Mouse (Mus musculus) retina, embryonic 14.5 days (tissue): ENCODE data around the gene Gm43518.

Experiments
- DNase-seq: peaks from one replicate; pipeline ENCODE4 v3.0.0-alpha.2; 2015; ENCODE audit warnings: low spot score

The Gm43518 gene

DNA sequence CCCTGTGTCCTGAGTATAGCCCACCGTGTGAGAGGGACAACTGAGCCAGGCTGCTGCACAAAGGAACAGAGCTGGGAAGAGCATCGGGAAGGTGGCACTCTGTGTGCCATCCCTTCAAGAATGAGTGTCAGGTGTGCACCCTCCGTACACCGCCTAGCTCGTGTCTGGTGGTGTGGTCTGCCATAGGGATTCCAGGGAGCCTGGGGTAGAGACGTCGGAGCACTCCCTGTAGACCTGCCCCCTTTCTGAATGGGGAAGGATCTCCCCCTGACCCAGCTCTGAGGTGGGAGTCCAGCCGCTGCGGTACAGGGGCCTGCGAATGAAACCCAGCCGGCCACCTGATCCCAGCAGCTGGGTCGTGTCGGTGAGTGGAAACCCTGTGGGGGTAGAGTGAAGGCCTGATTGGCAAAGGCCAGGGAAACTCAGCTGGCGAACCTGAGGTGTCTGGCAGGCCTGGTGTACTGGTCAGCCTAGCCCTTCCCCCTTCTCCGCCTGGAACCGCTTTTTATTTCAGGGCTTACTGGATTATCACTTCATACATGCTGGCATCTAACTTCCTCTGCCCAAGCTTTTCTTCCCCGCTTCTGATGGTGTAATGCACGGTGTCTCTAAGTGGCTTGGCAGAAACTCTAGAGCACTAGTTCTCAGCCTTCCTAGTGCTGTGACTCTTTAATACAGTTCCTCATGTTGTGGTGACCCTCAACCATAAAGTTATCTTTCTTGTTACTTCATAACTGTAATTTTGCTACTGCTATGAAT, 52.2 kb downstream of the Gm43518 start:
- DNase-seq: no peak

DNA sequence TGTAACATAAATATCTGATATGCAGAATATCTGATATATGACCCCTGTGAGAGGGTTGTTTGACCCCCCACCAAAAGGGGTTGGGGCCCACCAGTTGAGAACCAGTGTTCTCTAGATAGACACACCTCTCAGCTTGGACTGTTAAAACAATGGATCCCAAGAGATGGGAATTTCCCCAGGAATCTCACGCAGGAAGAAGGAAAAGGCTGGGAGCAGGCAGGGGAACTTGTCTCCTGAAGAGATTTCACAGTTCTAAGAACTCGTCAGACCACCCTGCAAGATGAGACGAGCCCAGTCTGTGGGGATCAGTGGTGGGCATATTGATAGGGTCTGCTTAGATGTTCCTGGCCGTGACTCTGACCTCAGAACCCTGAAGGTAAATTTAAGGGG, 52.8 kb downstream of the Gm43518 start:
- DNase-seq: no peak

DNA sequence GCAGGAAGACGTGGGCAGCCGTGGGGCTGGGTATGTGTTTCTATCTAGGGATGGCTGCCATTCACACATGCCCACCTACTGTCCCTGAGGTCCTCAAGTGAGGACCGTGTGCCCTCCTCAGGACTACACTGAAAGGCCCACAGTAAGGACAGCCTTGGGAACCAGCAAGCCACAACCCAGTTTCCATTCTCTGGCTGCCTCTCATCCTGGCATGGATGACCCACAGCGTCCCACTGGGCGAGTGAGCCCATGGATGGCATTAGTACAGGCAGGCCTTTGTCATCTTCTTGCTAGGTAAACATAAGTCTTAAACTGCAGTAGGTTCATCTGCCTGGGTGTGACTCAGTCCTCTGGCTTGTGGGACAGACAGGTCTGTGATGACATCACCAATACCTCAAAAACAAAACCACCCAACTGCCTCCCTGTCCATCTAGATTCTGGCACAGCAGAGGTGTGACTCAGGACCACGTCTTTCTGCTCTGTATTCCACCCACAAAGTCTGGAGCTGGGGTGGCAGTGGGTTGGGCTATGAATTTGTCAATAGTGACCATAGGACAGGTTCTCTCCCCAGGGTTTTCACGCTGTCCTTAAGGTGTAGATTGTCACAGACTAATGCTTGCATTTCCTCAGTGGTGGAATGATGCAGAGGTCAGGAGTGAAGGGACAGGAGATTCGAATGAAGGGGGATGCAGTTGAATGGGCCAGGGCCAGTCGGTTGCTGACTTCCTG, 53.5 kb downstream of the Gm43518 start:
- no peak for DNase-seq

DNA sequence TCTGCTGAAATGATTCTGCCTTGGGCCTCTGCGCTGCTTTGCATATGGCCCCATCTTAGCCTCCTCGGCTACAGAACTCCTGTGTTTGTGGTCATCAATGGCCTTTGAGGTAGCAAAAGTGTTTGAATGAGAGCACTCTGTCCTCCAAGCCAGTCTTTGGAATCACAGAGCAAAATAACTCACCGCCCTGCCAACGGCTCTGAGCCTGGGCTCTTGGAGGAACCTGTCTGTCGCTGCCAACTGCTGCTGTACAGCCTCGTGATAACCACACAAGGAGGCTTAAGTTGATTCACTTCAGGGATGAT, 54.0 kb downstream of the Gm43518 start:
- DNase-seq: no peak

DNA sequence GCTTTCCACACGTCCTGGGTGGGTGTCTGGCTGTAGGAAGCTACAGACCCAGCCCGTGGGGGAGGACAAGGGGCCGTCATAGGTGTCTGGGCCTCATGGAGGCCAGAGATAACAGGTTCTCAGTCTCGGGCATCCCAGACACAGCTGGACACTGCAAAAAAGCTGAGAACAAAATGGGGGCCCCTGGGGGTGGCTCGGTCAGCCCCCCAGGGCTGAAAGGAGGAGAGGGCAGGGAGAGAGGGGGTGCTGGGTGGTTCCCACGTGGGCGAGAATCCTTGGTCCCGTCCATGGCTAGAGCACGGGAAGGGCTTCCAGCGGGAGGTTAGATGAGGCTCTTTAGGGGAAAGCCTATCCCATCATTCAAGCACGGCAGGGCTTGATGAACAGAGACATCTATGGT, 55.6 kb downstream of the Gm43518 start:
- no peak for DNase-seq

DNA sequence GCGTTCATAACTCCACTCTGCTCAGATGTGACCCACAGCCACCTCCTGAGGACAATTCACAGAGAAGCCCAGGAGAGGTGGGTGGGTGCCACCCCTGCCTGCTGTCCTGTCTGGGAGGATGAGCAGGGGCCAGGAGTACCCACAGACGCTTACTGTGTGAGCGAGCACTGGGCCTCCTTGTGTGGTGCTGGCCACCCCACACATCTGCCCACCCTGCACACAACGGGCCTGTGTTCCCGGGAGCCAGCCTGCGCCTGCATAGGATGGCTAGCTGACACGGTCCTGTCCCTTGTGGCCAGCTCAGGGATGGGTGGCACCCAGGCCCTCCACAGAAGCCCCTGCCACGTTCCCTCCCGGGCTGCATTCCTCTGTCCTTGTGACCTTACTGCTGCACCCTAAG, 58.2 kb downstream of the Gm43518 start:
- DNase-seq: no peak

DNA sequence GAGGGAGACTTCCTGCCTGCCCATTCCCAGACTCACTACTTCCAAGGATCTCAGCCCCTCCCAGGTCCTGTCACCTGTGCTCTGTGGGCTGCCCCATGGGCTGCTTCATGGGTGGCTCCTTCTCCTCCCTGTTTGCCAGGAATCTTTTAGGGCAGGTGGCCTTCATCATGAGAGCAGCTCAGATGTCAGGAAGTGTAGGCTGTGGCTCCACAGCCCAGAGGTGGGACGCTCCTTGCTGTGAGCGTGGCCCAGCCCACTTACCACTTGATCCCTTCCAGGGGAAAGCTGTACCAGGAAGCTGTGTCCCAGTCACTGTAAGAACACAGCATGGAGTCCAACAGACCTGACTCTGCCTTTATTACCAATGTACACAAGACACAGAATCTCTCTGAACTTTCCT, 59.7 kb downstream of the Gm43518 start:
- no peak for DNase-seq

DNA sequence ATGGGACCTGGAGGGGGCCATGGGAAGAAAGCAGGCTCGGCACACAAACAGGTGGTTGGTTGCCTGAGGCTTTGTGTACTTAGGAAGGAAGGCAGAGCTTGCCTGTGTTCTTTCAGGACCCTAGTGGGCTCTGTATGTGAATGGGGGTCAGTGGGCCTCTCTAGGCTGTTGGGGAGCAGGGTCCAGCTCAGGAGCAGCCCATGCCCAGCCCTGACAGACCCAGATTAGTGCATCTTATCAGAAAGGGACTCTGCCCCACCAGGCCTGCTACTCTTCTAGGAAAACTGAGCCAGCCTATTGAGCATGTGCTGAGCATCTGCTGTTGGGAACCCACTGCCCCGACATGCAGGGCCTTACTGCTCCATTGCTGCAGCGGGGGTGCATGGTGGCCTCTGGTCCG, 60.3 kb downstream of the Gm43518 start:
- DNase-seq: no peak
